Mouse (Mus musculus): ENCODE results near the gene Mpp5.

GRCm38 (mm10) chr12:78761979-78762378 is 13.3 kb downstream of the Mpp5 start:
- no peak for TF ChIP-seq CTCF (IDR thresholded peaks at IDR 0.05; ENCODE audit: borderline replicate concordance, insufficient read depth, low read length)
- no peak for TF ChIP-seq POLR2A (IDR thresholded peaks at IDR 0.05; ENCODE audit: low read depth, low read length)
